Mouse (Mus musculus) kidney, postnatal 0 days (tissue): ENCODE results near the gene Efcab8. TPM values are rescaled to one million over a fixed set of nuclear protein-coding genes. Genes with fewer than 3 reads are reported as not detected.

Experiments
- ATAC-seq: fragments of 200-750 bp; cut with Nextera tagmentation; replicated peaks from 2 replicates; pipeline ENCODE4 v1.8.0; 2017; ENCODE audit warnings: low read depth, moderate number of reproducible peaks, moderate TSS enrichment, moderate library complexity; ENCODE audit not compliant: low FRiP score
- DNase-seq: peaks from one replicate; pipeline ENCODE4 v3.0.0-alpha.2; 2016; ENCODE audit warnings: low spot score
- H3K27ac ChIP-seq: fragments of 300-500 bp; sonication (generic); 2 replicates; pipeline ENCODE4 v1.5.1; 2014; ENCODE audit warnings: mild to moderate bottlenecking
- H3K27me3 ChIP-seq: fragments of 300-500 bp; sonication (generic); 2 replicates; pipeline ENCODE4 v1.6.1; 2014; ENCODE audit warnings: low read length, mixed read lengths; ENCODE audit not compliant: insufficient read depth
- H3K36me3 ChIP-seq: fragments of 300-500 bp; sonication (generic); 2 replicates; pipeline ENCODE4 v1.6.1; 2014; ENCODE audit warnings: low read length, mixed read lengths; ENCODE audit not compliant: insufficient read depth
- H3K4me1 ChIP-seq: fragments of 300-500 bp; sonication (generic); replicated peaks from 2 replicates; pipeline ENCODE4 v1.6.1; 2014; ENCODE audit warnings: antibody characterized with exemption, low read length, mixed read lengths; ENCODE audit not compliant: insufficient read depth
- H3K4me2 ChIP-seq: fragments of 300-500 bp; sonication (generic); 2 replicates; pipeline ENCODE4 v1.6.1; 2014; ENCODE audit warnings: mild to moderate bottlenecking, low read length, moderate library complexity, mixed read lengths
- H3K4me3 ChIP-seq: fragments of 300-500 bp; sonication (generic); replicated peaks from 2 replicates; pipeline ENCODE4 v1.5.1; 2014; ENCODE audit warnings: low read depth, low read length
- H3K9ac ChIP-seq: fragments of 300-500 bp; sonication (generic); 2 replicates; pipeline ENCODE4 v1.6.1; 2014; ENCODE audit warnings: low read depth, low read length
- H3K9me3 ChIP-seq: fragments of 300-500 bp; sonication (generic); replicated peaks from 2 replicates; pipeline ENCODE4 v1.6.1; 2016; ENCODE audit warnings: low read length, inconsistent platforms, mixed read lengths
- CTCF ChIP-seq: IDR thresholded peaks from 2 replicates; pipeline ENCODE4 v1.5.1; 2016; ENCODE audit warnings: antibody characterized with exemption, low read depth, mild to moderate bottlenecking, moderate library complexity
- WGBS: fragments of 180-500 bp; shearing (Covaris S2); extraction: QIAGEN DNeasy Blood & Tissue Kit; methylation state at CpG from one replicate; pipeline ENCODE4 v1.1.7; 2014; 5-methylcytosine and 5-hydroxymethylcytosine counted together
- polyA plus RNA-seq: library from polyadenylated mRNA; unstranded; fragments of >200 nt; fragmentation: Nextera tagmentation; extraction: Ambion mirVana; gene quantifications from 2 replicates; pipeline ENCODE4 v1.2.1, GENCODE M21; 2015

Efcab8 gene
- polyA plus RNA-seq, 1 experiment from 2014 or later: not detected

DNA sequence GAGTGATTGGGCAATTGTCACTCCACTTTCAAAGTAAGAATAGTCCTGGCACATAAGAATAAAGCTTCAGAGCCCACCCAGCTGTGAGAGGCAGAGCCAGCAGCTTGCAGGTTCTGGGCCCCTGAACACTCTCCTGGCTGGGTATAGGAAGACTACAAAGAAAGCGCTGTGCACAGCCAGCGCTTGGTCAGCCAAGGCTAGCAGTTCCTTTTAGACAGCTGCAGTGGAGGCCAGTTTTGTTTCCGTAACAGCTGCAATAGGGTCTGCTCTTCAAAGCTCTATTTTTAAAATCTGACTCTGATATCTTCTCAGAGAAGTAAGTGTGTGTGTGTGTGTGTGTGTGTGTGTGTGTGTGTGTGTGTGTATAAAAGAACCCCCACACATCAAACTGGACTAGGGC is 82.2 kb downstream of the Efcab8 start:
- DNase-seq: no peak
- no peak overlapping the region for H3K4me3 ChIP-seq
- H3K4me1 ChIP-seq: no peaks in the 10 kb centered on the region
- no peaks in the 10 kb centered on the region for H3K36me3 ChIP-seq
- WGBS: 85% methylated on average over 3 of the region's 3 CpGs
- ATAC-seq: no peak
- H3K9me3 ChIP-seq: no peaks in the 10 kb centered on the region
- H3K27me3 ChIP-seq: no peaks in the 10 kb centered on the region
- TF ChIP-seq CTCF: no peak
- no peak overlapping the region for H3K4me2 ChIP-seq
- H3K9ac ChIP-seq: no peak overlapping the region
- no peak overlapping the region for H3K27ac ChIP-seq

DNA sequence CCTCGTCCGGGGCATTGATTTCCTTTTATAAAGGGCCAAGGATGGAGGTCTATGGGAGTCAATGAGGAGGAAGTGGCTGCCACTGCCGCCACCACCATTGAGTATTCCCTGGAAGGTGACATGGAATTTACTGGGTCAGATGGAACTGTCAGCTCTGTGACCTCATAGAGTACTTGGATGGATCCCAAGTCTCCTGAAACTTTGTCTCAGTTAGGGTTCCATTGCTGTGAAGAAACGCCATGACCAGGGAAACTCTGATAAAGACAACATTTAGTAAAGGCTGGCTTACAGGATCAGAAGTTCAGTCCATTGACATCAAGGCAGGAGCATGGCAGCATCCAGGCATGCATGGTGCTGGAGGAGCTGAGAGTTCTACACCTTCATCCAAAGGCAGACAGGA is 91.3 kb downstream of the Efcab8 start, which contains the start of gene Sun5:
TSS of gene Sun5 (minus strand) at position 101 of the 400 bp plus-strand sequence.
- WGBS: 90% methylated on average over 4 of the region's 4 CpGs
- no peak for ATAC-seq
- Histone ChIP-seq H3K9me3 (no peaks in the 10 kb centered on the region), H3K27me3 (no peaks in the 10 kb centered on the region), H3K4me3 (no peak within 1 kb of the TSS), H3K4me1 (no peaks in the 10 kb centered on the region), H3K9ac (no peak within 1 kb of the TSS), H3K4me2 (no peak within 1 kb of the TSS), H3K36me3 (no peaks in the 10 kb centered on the region), H3K27ac (no peak within 1 kb of the TSS)
- no peak for TF ChIP-seq CTCF
- DNase-seq: no peak

DNA sequence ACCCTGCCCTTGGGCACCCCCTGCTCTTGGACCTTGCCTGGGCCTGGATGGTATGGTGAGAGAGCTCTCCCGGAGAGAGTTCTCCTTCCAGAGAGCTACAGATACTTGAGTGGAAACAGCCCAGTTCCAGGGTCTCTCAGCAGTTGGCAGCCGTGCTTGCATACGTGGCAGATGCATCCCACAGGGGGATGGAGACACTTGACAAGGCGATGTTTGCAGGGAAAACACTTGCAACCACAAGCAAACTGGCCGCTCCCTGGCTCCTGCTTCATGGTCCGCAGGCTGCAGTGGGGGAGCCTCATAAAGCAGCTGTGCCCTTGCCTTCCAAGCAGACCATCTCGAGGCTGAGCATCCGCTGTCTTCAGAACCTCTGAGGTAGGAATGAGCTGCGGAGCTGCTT is 95.0 kb downstream of the Efcab8 start, which contains the start of gene Bpifb2:
TSS of gene Bpifb2 (plus strand) at position 301 of the 400 bp plus-strand sequence.
- no peak for TF ChIP-seq CTCF
- Histone ChIP-seq H3K27ac (no peak within 1 kb of the TSS), H3K27me3 (no peaks in the 10 kb centered on the region), H3K4me3 (no peak within 1 kb of the TSS), H3K9ac (no peak within 1 kb of the TSS), H3K4me2 (no peak within 1 kb of the TSS), H3K4me1 (no peaks in the 10 kb centered on the region), H3K36me3 (no peaks in the 10 kb centered on the region), H3K9me3 (no peaks in the 10 kb centered on the region)
- 66% methylated on average over 9 of the region's 9 CpGs for WGBS
- no peak for ATAC-seq
- DNase-seq: no peak

Other genes starting within 250 kb of the Efcab8 start
- 9.0 and 9.6 TPM in 2 replicates for gene Nol4l, start 250.0 kb upstream of the Efcab8 start, polyA plus RNA-seq
- gene Commd7, start 147.2 kb upstream of the Efcab8 start, polyA plus RNA-seq: 78.7 and 78.8 TPM in 2 replicates
- 9.4 and 10.5 TPM in 2 replicates for gene Dnmt3b, start 130.5 kb upstream of the Efcab8 start, polyA plus RNA-seq
- 0.06 TPM in 1 of 2 replicates, not detected in the other for gene Dnmt3c, start 83.3 kb upstream of the Efcab8 start, polyA plus RNA-seq
- gene Mapre1, start 38.7 kb upstream of the Efcab8 start, polyA plus RNA-seq: 192 and 216 TPM in 2 replicates
- not detected in 2 replicates for gene Sun5, start 91.2 kb downstream of the Efcab8 start, polyA plus RNA-seq
- not detected in 2 replicates for gene Bpifb2, start 95.1 kb downstream of the Efcab8 start, polyA plus RNA-seq
- gene Bpifb6, start 120.5 kb downstream of the Efcab8 start, polyA plus RNA-seq: not detected in 2 replicates
- not detected in 2 replicates for gene Bpifb3, start 138.3 kb downstream of the Efcab8 start, polyA plus RNA-seq
- gene Bpifb4, start 158.3 kb downstream of the Efcab8 start, polyA plus RNA-seq: not detected in 2 replicates
- gene Bpifa6, start 195.0 kb downstream of the Efcab8 start, polyA plus RNA-seq: not detected in 2 replicates
- not detected in 2 replicates for gene Bpifa2, start 228.3 kb downstream of the Efcab8 start, polyA plus RNA-seq